Mouse (Mus musculus) small intestine, adult 2 months (tissue): ENCODE results near the gene Washc3.

Experiments used
- CTCF ChIP-seq: fragments of 200-500 bp; IDR thresholded peaks from 2 replicates; pipeline ENCODE4 v1.5.1; 2012; ENCODE audit warnings: low read depth, mild to moderate bottlenecking, control low read depth, inconsistent platforms, low read length, moderate library complexity, mixed read lengths; ENCODE audit not compliant: insufficient replicate concordance, insufficient read length; ENCODE audit errors: extremely low read depth
- POLR2A ChIP-seq: fragments of 200-500 bp; IDR thresholded peaks from 2 replicates; pipeline ENCODE4 v1.6.1; 2012; ENCODE audit warnings: low read depth, mild to moderate bottlenecking, control low read depth, inconsistent platforms, low read length, moderate library complexity

GRCm38 (mm10) chr10:88214800-88215514, 14.1 kb downstream of the Washc3 start:
- TF ChIP-seq POLR2A (no peak), CTCF (no peak)
